Mouse (Mus musculus): Measurements from ENCODE around the gene Ptprg.

Ptprg gene

GRCm38 (mm10) chr14:11833678-11834077, 280.3 kb downstream of the Ptprg start:
- DNase-seq = no peak

DNA sequence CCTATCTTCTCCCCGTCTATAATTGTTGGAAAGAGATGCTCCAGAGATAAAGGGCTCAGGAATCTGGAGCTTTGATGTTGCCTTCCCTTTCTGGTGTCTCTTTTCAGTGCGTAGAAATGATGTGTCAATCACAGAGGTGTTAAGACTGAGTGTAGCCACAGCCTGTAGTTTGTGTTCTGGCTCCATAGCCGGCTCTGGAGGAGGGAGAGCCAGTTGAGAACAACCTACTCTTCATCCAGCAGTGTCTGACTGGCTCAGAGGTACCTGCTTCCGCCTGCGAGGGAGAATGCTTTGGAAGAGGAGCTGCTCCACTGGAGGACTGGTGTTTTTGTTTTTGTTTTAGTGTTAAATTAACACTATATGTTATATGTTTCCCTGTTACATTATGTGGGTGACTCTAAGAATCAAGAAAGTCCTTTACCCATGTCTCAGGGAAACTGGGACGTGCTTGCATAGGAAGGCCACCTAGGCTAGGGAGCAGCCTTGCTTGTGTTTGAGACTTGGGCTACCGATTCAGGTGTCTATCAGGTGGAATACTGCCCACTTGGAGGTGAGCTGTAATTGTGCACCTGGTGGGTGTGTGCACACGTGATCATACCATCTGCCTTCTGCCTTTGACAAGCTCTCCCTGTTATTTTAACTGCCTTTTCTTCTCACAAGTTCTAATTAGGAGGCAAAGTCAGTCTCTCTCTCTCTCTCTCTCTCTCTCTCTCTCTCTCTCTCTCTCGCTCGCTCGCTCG, 282.5 kb downstream of the Ptprg start:
- peak; percentile 34 for DNase-seq

GRCm38 (mm10) chr14:11837714-11838113, 284.4 kb downstream of the Ptprg start:
- DNase-seq = no peak

- DNase-seq = no peak
Measured at GRCm38 (mm10) chr14:11841621-11842020, 288.3 kb downstream of the Ptprg start.

- peak; percentile 66 for DNase-seq
Measured at GRCm38 (mm10) chr14:11852896-11853295, 299.6 kb downstream of the Ptprg start.

- DNase-seq = no peak
Measured at GRCm38 (mm10) chr14:11855499-11855898, 302.2 kb downstream of the Ptprg start.

DNA sequence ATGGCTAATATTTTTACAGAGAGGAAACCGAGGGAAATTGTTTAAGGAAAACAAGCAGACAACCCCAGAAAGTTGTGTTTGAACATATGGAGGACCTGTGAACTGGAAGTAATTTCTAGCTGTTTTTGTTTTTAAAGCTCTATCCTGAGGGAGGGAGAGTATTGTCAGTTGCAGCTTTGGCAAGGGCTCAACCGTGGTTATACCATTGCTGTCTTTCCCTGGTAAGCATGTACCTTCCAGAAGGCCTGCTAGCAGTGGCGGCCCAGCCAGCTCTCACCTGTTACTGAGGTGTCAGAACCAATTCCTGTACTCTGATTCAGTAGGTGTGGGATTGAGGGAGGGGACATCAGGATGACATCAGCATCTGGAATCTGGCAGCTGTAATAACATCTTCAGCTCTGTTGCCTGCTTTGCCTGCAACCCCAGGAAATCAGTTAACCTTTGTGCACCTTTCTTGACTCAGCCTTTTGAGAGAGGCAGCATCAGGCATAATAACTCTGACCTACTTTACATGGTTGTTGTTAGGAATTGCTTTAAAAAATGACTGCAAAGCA, 304.7 kb downstream of the Ptprg start:
- DNase-seq = peak; percentile 28

DNA sequence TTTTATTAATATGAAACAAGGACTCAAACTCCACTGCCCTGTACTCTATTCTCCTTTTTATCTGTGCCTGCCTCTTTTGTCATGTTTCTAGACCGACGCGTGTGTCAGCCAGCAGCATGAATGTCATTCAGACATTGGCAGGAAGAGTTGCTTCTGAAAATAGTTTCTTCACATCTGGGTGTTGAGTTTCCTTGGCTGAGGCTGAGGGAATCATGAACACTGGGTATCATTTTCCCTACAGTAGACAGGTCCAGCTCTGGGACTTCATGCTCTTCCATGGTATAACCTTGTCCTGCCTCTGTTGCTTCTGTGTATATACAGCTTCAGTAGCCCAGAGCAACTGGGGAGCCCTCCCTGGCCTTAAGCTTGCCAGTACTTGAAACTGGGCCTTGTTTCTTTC, 310.0 kb downstream of the Ptprg start:
- DNase-seq = no peak

- no peak for DNase-seq
Measured at GRCm38 (mm10) chr14:11864840-11865239, 311.5 kb downstream of the Ptprg start.

DNA sequence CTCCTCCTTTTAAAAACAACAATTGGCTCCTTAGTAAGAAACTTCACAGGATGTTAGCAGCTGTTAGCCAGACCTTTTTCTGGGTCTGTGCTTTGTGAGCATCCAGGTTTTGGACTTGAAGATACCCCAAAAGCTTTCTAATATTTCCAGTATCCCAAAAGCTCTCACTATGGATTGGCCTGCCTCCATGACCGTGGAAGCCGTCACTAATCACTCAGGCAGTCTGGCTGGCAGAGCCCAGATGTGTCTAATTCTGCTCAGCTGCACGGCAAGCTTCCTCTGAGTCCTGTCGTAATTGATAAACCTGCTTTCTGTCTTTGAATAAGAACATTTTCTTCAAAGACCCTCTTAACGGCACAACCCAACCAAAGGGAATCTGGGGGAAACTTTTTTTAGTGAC, 312.0 kb downstream of the Ptprg start:
- DNase-seq = no peak

DNA sequence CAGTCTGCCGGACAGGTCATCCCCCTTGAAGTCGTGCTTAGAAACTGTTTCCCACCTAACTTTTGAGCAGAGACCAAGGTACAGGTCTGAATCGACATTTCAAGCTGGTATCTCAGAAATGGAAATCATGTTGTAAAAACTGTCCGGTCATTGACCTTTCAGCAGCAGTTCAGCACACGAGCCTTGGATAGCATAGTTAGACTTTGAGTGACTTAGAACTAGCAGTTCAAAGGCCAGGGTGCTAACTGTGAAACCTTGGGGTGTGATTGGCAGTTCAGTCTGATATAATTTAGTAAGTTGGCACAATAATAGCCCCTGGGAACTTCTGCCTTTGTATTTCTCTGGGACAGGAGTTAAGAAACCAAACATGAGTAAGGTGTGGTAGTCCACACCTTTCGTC, 312.5 kb downstream of the Ptprg start:
- DNase-seq = no peak

DNA sequence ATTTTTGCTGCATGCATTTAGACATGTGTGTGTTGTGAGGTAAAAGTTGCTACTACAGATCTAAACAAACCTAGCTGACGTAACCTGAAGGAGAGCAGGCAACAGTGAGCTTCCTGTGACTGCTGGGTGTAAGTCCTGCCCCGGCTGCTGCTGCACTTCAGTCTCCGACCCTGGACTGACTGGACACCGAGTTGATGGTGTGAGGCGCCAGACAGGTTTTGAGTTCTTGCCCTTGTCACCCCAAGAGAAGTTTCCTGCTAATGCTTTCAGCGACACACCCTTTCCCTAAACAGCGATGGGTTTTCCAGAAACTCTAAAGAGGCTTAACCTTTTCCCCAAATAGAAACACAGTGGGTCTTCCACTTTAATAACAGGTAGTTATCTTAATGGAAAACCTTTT, 313.1 kb downstream of the Ptprg start:
- no peak for DNase-seq

DNA sequence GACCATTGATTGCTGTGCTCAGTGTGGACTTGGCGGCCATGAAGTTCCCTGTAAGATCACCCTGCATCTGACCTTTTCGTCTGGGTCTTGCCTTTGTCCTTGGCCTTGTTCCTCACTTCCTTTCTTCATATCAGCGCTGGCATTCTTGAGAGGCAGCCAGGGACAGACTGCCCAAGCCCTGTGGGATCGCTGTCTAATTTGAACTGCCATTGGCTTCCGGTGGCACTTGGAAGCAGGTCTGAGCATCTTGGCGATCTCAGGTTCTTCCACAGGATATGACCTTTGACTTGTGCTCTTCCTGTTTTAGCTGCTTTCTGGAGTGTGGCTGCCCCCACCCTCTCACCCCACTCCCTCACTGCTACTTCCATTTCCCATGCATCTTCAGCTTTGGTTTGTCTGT, 315.3 kb downstream of the Ptprg start:
- DNase-seq = no peak

- DNase-seq = no peak
Measured at GRCm38 (mm10) chr14:11871752-11872344, 318.5 kb downstream of the Ptprg start.

DNA sequence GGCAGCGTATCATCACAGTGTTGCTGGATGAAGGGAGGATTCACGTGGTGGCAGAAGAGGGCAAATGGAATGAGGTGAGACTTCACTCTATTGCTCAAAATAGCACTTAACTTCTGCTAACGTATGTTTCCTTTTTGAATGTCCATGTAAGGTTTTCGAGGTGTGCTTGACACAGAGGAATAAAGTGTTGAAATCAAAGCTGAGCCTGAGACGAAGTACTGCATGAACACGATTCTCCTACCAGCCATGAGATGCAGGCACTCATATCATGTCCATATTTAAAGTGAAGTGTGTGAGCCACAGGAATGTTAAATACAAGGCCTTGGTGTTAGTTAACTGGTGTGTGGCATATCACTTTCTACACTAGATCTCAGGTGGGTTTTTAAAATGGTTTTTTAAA, 320.9 kb downstream of the Ptprg start:
- DNase-seq = no peak

DNA sequence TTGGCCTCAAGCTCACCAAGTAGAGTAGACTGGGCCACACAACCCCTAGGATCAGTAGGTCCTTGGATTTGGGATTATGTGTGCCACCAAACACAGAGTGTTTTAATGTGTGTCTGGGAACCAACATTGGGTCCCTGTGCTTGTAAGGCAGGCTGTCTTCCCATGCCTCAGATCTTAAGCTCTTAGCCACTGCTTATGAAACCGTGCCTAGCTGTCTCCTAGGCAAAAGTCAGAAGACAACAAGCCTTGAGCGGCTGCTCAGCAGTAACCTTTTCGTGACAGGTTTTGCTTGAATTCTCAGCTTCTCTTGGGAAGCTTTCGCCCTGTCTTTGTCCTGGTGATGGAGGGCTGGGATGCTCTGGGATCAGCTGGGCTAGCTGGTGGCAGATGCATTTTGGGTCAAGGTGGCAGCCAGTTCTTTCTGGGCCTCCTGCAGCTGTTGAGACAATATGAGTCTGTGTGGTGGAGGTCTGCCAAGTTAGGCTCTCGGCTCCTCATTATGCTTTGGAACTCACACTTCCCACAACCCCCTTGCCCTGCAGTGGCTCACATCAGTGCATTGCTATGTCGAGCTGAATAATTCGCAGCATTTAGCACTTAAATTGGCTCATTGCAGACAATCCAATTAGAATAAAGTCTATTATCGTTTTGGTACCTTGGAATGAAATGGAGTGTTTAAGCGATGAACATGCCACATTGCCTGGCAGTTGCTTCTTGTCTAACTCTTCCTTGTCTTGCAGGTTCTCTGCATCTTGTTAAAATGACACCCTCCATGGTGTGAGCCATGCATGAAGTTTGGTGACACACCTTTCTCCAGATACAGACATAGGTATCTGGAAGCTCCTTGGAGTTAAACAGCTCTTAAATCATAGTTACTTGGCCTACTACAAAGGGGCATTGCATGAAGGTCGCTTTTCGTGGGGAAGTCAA, 321.9 kb downstream of the Ptprg start:
- no peak for DNase-seq

GRCm38 (mm10) chr14:11881082-11881481, 327.8 kb downstream of the Ptprg start:
- DNase-seq = no peak

- DNase-seq = peak; percentile 18
Measured at GRCm38 (mm10) chr14:11883142-11883921, 330.0 kb downstream of the Ptprg start.

GRCm38 (mm10) chr14:11883995-11884394, 330.7 kb downstream of the Ptprg start:
- no peak for DNase-seq

- DNase-seq = no peak
Measured at GRCm38 (mm10) chr14:11886417-11886816, 333.1 kb downstream of the Ptprg start.

DNA sequence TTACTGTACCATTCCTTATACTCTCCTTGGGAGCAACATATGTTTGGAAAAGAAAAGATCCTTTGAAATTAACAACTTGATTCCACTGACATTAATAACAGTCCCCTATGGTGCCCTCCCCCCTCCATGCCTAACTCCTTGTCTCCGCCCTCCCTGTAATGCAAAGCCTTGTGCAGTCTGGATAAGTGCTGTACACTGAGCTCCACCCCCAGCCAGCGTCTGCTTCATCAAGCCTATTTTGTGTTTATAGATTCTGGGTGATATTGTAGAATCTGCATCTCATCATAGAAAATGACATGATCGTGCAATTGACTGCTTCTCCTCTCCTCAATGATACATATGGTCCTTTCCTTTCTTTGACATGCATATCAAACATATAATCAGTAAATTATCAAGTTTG, 337.6 kb downstream of the Ptprg start:
- DNase-seq = no peak

- no peak for DNase-seq
Measured at GRCm38 (mm10) chr14:11892621-11893020, 339.3 kb downstream of the Ptprg start.

DNA sequence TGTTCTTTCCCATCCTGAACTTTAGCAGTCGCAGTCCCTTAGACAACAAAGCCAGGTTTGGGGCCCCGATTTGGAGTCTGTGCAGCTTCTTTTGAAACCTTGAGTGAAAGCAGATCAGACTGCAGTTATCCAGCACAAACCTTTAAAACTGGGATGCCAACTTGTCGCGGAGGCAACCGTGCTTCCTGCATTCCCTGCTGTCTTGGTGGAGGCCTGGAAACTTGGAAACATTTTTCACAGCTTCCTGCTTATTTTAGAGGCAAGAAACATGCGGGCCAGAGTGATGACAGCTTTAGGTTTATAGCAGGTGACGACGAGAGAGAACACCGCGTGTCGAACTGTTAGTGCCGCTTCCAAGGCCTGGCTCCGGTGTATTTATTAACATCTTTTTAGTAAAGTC, 342.2 kb downstream of the Ptprg start:
- DNase-seq = no peak
